Mouse (Mus musculus) brain, embryonic 14.5 days (tissue): Measurements from ENCODE around the gene Ankrd13d.

Source experiments
- CTCF ChIP-seq: fragments of 200-500 bp; IDR thresholded peaks from 2 replicates; pipeline ENCODE4 v1.5.1; 2012; ENCODE audit warnings: inconsistent platforms, mild to moderate bottlenecking, moderate library complexity, borderline replicate concordance; ENCODE audit not compliant: insufficient read depth, insufficient read length; ENCODE audit errors: extremely low read depth
- POLR2A ChIP-seq: fragments of 200-500 bp; IDR thresholded peaks from 2 replicates; pipeline ENCODE4 v1.6.1; 2012; ENCODE audit warnings: mild to moderate bottlenecking, inconsistent platforms, borderline replicate concordance; ENCODE audit not compliant: poor library complexity, insufficient read depth, insufficient read length, severe bottlenecking; ENCODE audit errors: extremely low read depth

- TF ChIP-seq CTCF (no peak), POLR2A (no peak)
Observed at GRCm38 (mm10) chr19:4304871-4305321, 22.0 kb upstream of the Ankrd13d start.
